Mouse (Mus musculus) liver, embryonic 12.5 days (tissue): Measurements from ENCODE around the gene Fam19a5. TPM values are rescaled to one million over a fixed set of nuclear protein-coding genes. Genes with fewer than 3 reads are reported as not detected.

Experiments
- ATAC-seq: fragments of 200-750 bp; cut with Nextera tagmentation; 2 replicates; pipeline ENCODE4 v1.8.0; 2017; ENCODE audit warnings: moderate number of reproducible peaks, mild to moderate bottlenecking, moderate library complexity
- H3K27ac ChIP-seq: fragments of 300-500 bp; sonication (generic); 2 replicates; pipeline ENCODE4 v1.5.1; 2016; ENCODE audit warnings: mild to moderate bottlenecking
- H3K27me3 ChIP-seq: fragments of 300-500 bp; sonication (generic); replicated peaks from 2 replicates; pipeline ENCODE4 v1.6.1; 2016; ENCODE audit warnings: mild to moderate bottlenecking, moderate library complexity
- H3K36me3 ChIP-seq: fragments of 300-500 bp; sonication (generic); 2 replicates; pipeline ENCODE4 v1.6.1; 2016; ENCODE audit warnings: mild to moderate bottlenecking, moderate library complexity
- H3K4me1 ChIP-seq: fragments of 300-500 bp; sonication (generic); 2 replicates; pipeline ENCODE4 v1.6.1; 2016
- H3K4me2 ChIP-seq: fragments of 300-500 bp; sonication (generic); 2 replicates; pipeline ENCODE4 v1.6.1; 2016; ENCODE audit warnings: mild to moderate bottlenecking, moderate library complexity
- H3K4me3 ChIP-seq: fragments of 300-500 bp; sonication (generic); 2 replicates; pipeline ENCODE4 v1.5.1; 2016; ENCODE audit warnings: mild to moderate bottlenecking, moderate library complexity
- H3K9ac ChIP-seq: fragments of 300-500 bp; sonication (generic); 2 replicates; pipeline ENCODE4 v1.6.1; 2016; ENCODE audit warnings: mild to moderate bottlenecking, moderate library complexity
- H3K9me3 ChIP-seq: fragments of 300-500 bp; sonication (generic); replicated peaks from 2 replicates; pipeline ENCODE4 v1.6.1; 2016; ENCODE audit warnings: mild to moderate bottlenecking, moderate library complexity
- WGBS: fragments of 180-500 bp; shearing (Covaris S2); methylation state at CpG from one replicate; pipeline ENCODE4 v1.1.7; 2016; ENCODE audit not compliant: insufficient replicate concordance; 5-methylcytosine and 5-hydroxymethylcytosine counted together
- polyA plus RNA-seq: library from polyadenylated mRNA; unstranded; fragments of >200 nt; fragmentation: Nextera tagmentation; extraction: Ambion mirVana; gene quantifications from 2 replicates; pipeline ENCODE4 v1.2.1, GENCODE M21; 2016

Fam19a5 gene
- polyA plus RNA-seq, 1 experiment from 2014 or later: 0.14 TPM

- Histone ChIP-seq H3K4me1 (no peaks in the 10 kb centered on the region), H3K4me3 (no peak overlapping the region), H3K9me3 (no peaks in the 10 kb centered on the region), H3K4me2 (no peak overlapping the region), H3K9ac (no peak overlapping the region), H3K27ac (no peak overlapping the region), H3K36me3 (no peaks in the 10 kb centered on the region), H3K27me3 (no peaks in the 10 kb centered on the region)
- no peak for ATAC-seq
- 52% methylated on average over 9 of the region's 9 CpGs for whole genome bisulfite sequencing
These were observed 171.1 kb downstream of the Fam19a5 start for GRCm38 (mm10) chr15:87715037-87715676.

DNA sequence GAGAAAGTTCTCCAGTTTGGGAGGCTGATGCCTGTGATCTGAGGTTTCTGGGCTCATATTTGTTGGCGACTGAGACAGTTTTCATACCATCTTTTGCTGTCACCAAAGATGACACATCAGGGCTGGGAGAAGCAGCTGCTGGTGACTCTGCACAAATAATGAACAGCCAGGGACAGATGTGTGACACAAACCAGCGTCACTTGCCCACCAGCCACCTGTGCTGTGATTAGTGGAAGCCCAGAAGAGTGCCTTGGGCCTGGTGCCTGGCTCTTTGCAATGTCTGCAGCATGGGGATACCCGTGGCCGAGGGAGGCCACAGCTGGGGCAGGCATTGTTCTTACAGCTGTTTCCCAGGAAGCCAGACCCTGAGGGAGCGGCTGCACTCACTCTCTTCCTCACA lies 173.0 kb downstream of the Fam19a5 start:
- Histone ChIP-seq H3K36me3 (no peaks in the 10 kb centered on the region), H3K9me3 (no peaks in the 10 kb centered on the region), H3K27ac (no peak overlapping the region), H3K4me3 (no peak overlapping the region), H3K4me2 (no peak overlapping the region), H3K27me3 (no peaks in the 10 kb centered on the region), H3K9ac (no peak overlapping the region), H3K4me1 (no peaks in the 10 kb centered on the region)
- WGBS: 44% methylated on average over 5 of the region's 5 CpGs
- no peak for ATAC-seq

GRCm38 (mm10) chr15:87723455-87723986 lies 179.4 kb downstream of the Fam19a5 start:
- Histone ChIP-seq H3K36me3 (no peaks in the 10 kb centered on the region), H3K27ac (no peak overlapping the region), H3K9ac (no peak overlapping the region), H3K27me3 (no peaks in the 10 kb centered on the region), H3K9me3 (no peaks in the 10 kb centered on the region), H3K4me2 (no peak overlapping the region), H3K4me1 (no peaks in the 10 kb centered on the region), H3K4me3 (no peak overlapping the region)
- no peak for ATAC-seq
- 79% methylated on average over 5 of the region's 5 CpGs for WGBS

DNA sequence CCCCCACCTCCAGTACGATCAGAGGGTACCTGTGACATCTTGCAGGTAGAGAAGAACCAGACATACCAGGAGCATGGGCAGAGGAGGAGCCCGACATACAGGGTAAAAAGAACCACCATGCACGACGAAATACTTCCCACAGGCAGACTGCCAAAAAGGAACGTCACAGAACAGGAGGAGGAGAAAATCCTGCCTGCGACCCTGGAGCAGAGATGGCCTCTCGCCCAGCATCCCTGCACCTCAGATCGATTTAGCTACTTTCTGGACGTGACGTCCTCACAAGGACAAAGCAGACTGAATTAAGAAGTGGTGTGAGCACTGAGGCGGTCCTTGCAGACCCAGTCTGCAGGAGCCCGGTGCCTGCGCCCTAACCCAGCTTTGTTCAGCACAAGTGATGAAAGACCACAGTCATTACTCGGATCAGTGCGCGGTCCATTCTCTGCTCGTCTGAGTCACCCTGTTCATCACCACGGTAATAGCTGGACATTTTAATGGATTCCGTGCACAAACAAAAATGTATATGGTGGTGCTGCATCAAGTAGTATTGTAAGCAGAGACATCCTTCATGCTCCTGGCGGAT lies 182.6 kb downstream of the Fam19a5 start:
- H3K9ac ChIP-seq: no peak overlapping the region
- no peak overlapping the region for H3K4me3 ChIP-seq
- H3K27ac ChIP-seq: no peak overlapping the region
- H3K4me2 ChIP-seq: no peak overlapping the region
- WGBS: 78% methylated on average over 20 of the region's 20 CpGs
- no peaks in the 10 kb centered on the region for H3K27me3 ChIP-seq
- no peaks in the 10 kb centered on the region for H3K4me1 ChIP-seq
- ATAC-seq: no peak
- H3K9me3 ChIP-seq: no peaks in the 10 kb centered on the region
- H3K36me3 ChIP-seq: no peaks in the 10 kb centered on the region

DNA sequence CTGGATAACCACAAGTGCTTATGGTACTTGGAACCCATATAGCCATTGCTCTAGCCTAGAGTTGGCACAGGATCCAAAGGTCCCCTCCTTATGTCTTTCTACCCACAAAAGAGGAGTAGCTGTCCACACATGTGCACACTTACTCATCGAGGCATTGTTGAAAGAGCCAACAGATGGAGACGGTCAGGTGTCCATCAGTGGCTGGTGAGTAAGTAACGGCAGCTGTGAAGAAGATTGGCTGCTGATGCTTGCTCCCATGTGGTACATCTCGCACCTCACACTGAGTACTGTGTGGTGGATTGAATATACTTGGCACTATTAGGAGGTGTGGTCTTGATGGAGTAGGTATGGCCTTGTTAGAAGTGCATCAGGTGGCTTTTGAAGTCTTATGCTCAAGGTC lies 192.2 kb downstream of the Fam19a5 start:
- Histone ChIP-seq H3K27ac (no peak overlapping the region), H3K9ac (no peak overlapping the region), H3K36me3 (no peaks in the 10 kb centered on the region), H3K4me1 (no peaks in the 10 kb centered on the region), H3K27me3 (no peaks in the 10 kb centered on the region), H3K4me3 (no peak overlapping the region), H3K4me2 (no peak overlapping the region), H3K9me3 (0 out of 2 replicates have a peak, but pooled peaks cover 4% of the 10 kb centered on the region)
- no peak for ATAC-seq
- WGBS: 66% methylated on average over 4 of the region's 4 CpGs

GRCm38 (mm10) chr15:87755482-87755881 lies 211.4 kb downstream of the Fam19a5 start:
- Histone ChIP-seq H3K4me2 (no peak overlapping the region), H3K27me3 (no peaks in the 10 kb centered on the region), H3K9ac (no peak overlapping the region), H3K9me3 (0 out of 2 replicates have a peak, but pooled peaks cover 15% of the 10 kb centered on the region), H3K36me3 (no peaks in the 10 kb centered on the region), H3K4me3 (no peak overlapping the region), H3K27ac (no peak overlapping the region), H3K4me1 (no peaks in the 10 kb centered on the region)
- ATAC-seq: no peak
- 68% methylated on average over 3 of the region's 3 CpGs for WGBS

- WGBS: 53% methylated on average over 3 of the region's 3 CpGs
These were observed 221.8 kb downstream of the Fam19a5 start for GRCm38 (mm10) chr15:87765876-87766275.

DNA sequence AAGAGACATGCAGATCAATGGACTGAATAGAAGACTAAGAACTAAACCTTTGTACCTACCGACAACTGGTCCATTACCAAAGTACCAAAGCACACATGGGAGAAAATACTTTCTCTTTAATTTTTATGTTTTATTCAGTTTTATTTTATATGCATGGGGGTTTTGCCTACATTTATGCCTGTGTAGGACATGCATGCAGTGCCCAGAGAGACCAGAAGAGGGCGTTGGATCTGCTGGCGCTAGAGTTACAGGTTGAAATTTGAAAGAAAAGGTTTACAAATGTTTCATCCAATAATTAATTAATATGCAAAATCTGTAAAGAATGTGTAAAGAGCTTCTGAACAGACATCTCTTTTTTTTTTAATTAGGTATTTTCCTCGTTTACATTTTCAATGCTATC lies 229.9 kb downstream of the Fam19a5 start:
- H3K27ac ChIP-seq: no peak overlapping the region
- no peaks in the 10 kb centered on the region for H3K9me3 ChIP-seq
- no peak overlapping the region for H3K4me3 ChIP-seq
- ATAC-seq: no peak
- no peaks in the 10 kb centered on the region for H3K27me3 ChIP-seq
- no peak overlapping the region for H3K9ac ChIP-seq
- no peaks in the 10 kb centered on the region for H3K4me1 ChIP-seq
- H3K36me3 ChIP-seq: no peaks in the 10 kb centered on the region
- no peak overlapping the region for H3K4me2 ChIP-seq
- WGBS: 48% methylated on average over 4 of the region's 4 CpGs

More at GRCm38 (mm10) chr15:87765876-87766275, 221.8 kb downstream of the Fam19a5 start:
- no peak overlapping the region for H3K4me3 ChIP-seq
- H3K9me3 ChIP-seq: no peaks in the 10 kb centered on the region; the same call in 1 of the 2 replicates
- H3K9ac ChIP-seq: no peak overlapping the region
- H3K27me3 ChIP-seq: no peaks in the 10 kb centered on the region
- H3K27ac ChIP-seq: no peak overlapping the region
- H3K36me3 ChIP-seq: no peaks in the 10 kb centered on the region
- no peak overlapping the region for H3K4me2 ChIP-seq
- no peak for ATAC-seq
- H3K4me1 ChIP-seq: no peaks in the 10 kb centered on the region

DNA sequence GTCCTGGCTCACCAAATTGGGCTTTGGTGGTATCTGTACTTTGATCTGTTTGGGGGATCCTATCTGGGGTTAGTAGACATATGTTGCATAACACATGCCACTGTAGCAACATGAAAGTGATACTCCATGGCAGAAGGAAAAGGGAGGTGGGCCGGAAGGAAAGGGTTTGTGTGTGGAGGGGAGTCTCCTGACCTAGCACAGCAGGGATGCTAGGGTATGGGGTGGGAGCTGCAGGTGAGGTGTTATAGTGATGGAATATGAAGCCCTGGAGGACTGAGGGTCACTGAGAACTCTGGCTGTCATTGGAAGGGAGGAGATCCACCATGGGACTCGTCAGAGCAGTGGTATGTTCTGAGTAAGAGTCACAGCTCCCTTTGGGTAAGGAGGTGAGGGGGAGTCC lies 239.2 kb downstream of the Fam19a5 start:
- WGBS: 48% methylated on average over 2 of the region's 2 CpGs
- no peaks in the 10 kb centered on the region for H3K4me1 ChIP-seq
- no peak overlapping the region for H3K4me3 ChIP-seq
- no peaks in the 10 kb centered on the region for H3K36me3 ChIP-seq
- no peak for ATAC-seq
- no peak overlapping the region for H3K4me2 ChIP-seq
- no peaks in the 10 kb centered on the region for H3K9me3 ChIP-seq
- no peaks in the 10 kb centered on the region for H3K27me3 ChIP-seq
- no peak overlapping the region for H3K9ac ChIP-seq
- no peak overlapping the region for H3K27ac ChIP-seq

DNA sequence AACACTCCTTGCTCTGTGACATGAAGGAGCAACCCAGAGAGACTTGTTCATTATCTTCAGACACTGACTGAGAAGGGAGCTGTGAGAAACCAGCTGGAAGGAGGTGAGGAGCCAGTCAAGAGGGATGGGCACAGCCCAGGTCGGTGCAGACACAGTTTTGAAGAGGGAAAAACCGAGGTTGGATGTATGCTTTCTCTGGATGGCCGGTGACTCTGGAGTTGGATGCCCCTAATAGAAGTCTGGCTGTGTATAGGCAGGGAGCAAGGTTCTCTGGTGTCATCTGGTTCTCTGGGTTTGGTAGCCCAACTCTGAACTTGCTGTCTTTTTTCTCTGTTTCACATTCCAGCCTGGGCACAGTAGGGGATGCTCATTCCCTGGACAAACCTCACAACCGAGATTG lies 245.6 kb downstream of the Fam19a5 start:
- no peaks in the 10 kb centered on the region for H3K36me3 ChIP-seq
- H3K4me2 ChIP-seq: no peak overlapping the region
- no peak for ATAC-seq
- no peak overlapping the region for H3K27ac ChIP-seq
- H3K9me3 ChIP-seq: no peaks in the 10 kb centered on the region
- H3K9ac ChIP-seq: no peak overlapping the region
- 56% methylated on average over 4 of the region's 4 CpGs for WGBS
- no peaks in the 10 kb centered on the region for H3K4me1 ChIP-seq
- no peaks in the 10 kb centered on the region for H3K27me3 ChIP-seq
- no peak overlapping the region for H3K4me3 ChIP-seq

- H3K36me3 ChIP-seq: no peaks in the 10 kb centered on the region
- H3K9me3 ChIP-seq: 0 out of 2 replicates have a peak, but pooled peaks cover 5% of the 10 kb centered on the region
- H3K9ac ChIP-seq: no peak overlapping the region
- no peak overlapping the region for H3K4me2 ChIP-seq
- no peaks in the 10 kb centered on the region for H3K27me3 ChIP-seq
- no peak overlapping the region for H3K4me3 ChIP-seq
- no peaks in the 10 kb centered on the region for H3K4me1 ChIP-seq
- no peak for ATAC-seq
- 73% methylated on average over 3 of the region's 3 CpGs for WGBS
- no peak overlapping the region for H3K27ac ChIP-seq
These were observed 249.6 kb downstream of the Fam19a5 start for GRCm38 (mm10) chr15:87793661-87794060.

GRCm38 (mm10) chr15:87796571-87796970 lies 252.5 kb downstream of the Fam19a5 start:
- no peak for ATAC-seq
- WGBS: 51% methylated on average over 3 of the region's 3 CpGs
- H3K9me3 ChIP-seq: 0 out of 2 replicates have a peak, but pooled peaks cover 5% of the 10 kb centered on the region

More at GRCm38 (mm10) chr15:87796571-87796970, 252.5 kb downstream of the Fam19a5 start:
- Histone ChIP-seq H3K4me1 (no peaks in the 10 kb centered on the region), H3K9ac (no peak overlapping the region), H3K36me3 (no peaks in the 10 kb centered on the region), H3K27ac (no peak overlapping the region), H3K4me2 (no peak overlapping the region), H3K4me3 (no peak overlapping the region), H3K27me3 (no peaks in the 10 kb centered on the region)
